Mouse (Mus musculus): Measurements from ENCODE around the gene Heca.

- TF ChIP-seq CTCF (IDR thresholded peaks at IDR 0.05; ENCODE audit: control insufficient read depth, insufficient read depth, insufficient read length): no peak
- TF ChIP-seq USF1 (IDR thresholded peaks at IDR 0.05; ENCODE audit: low read depth): no peak
- no peak for TF ChIP-seq MAX (IDR thresholded peaks at IDR 0.05)
Measured at GRCm38 (mm10) chr10:17835031-17835430, 112.8 kb downstream of the Heca start.

Measured in C2C12 (cell line).